ENCODE assay signal across 8 mouse cellular contexts in genomic region chr15:98676471-98676870, GRCm38 (mm10). TPM values are rescaled to one million over a fixed set of nuclear protein-coding genes. Genes with fewer than 3 reads are reported as not detected.
A peak's percentile ranks its signal among the peaks of the same experiment; 100 is the strongest.
DNase-seq lines count a peak whose midpoint lies in the region; ATAC-seq and TF ChIP-seq lines count a peak whose summit lies in the region.

No protein-coding gene starts in this region.

- H3K9me3 ChIP-seq in liver, embryonic 15.5 days (replicated peaks), result no peaks in the 10 kb centered on the region
- no peaks in the 10 kb centered on the region for H3K9me3 ChIP-seq in stomach, embryonic 16.5 days (replicated peaks; ENCODE audit: control insufficient read depth, low read length)

- TF ChIP-seq POLR2A in cerebellum, adult 2 months (IDR thresholded peaks at IDR 0.05; ENCODE audit: borderline replicate concordance, insufficient read depth, low read length), result no peak

- H3K9ac ChIP-seq in liver, embryonic 15.5 days, result no peak overlapping the region
- H3K9ac ChIP-seq in stomach, embryonic 16.5 days (ENCODE audit: low read length), result no peak overlapping the region

- no peak overlapping the region for H3K27ac ChIP-seq in cerebellum, adult 2 months (ENCODE audit: insufficient read depth, low read length)
- H3K27ac ChIP-seq in liver, embryonic 15.5 days (replicated peaks), result no peak overlapping the region
- no peak overlapping the region for H3K27ac ChIP-seq in stomach, embryonic 16.5 days (ENCODE audit: low read length)

- ATAC-seq in liver, embryonic 15.5 days (ENCODE audit: insufficient read depth), result no peak
- ATAC-seq in stomach, embryonic 16.5 days (ENCODE audit: insufficient read depth, low FRiP score), result no peak
- no peak for ATAC-seq in frontal cortex, adult (ENCODE audit: low TSS enrichment)

- DNase-seq in retina, postnatal 1 day, result peak; percentile 37
- no peak for DNase-seq in retina, embryonic 14.5 days (ENCODE audit: low spot score)
- peak; percentile 65 to 69 for DNase-seq in cerebellum, adult 2 months
- peak; percentile 26 for DNase-seq in heart, postnatal 4 days
- DNase-seq in urinary bladder, postnatal 14 days (ENCODE audit: low spot score), result no peak

- peak overlapping the region; percentile 68 for H3K4me2 ChIP-seq in liver, embryonic 15.5 days
- peak overlapping the region; percentile 83 for H3K4me2 ChIP-seq in stomach, embryonic 16.5 days (ENCODE audit: low read depth, low read length)

- no peaks in the 10 kb centered on the region for H3K27me3 ChIP-seq in cerebellum, adult 2 months (ENCODE audit: control insufficient read depth, insufficient read depth, low read length)
- H3K27me3 ChIP-seq in liver, embryonic 15.5 days, result peaks cover 76% of the 10 kb centered on the region
- H3K27me3 ChIP-seq in stomach, embryonic 16.5 days (ENCODE audit: control insufficient read depth, insufficient read depth, low read length), result peaks cover 37% of the 10 kb centered on the region

- H3K4me3 ChIP-seq in cerebellum, adult 2 months (replicated peaks; ENCODE audit: insufficient read depth, low read depth, low read length), result peak overlapping the region; percentile 91
- peak overlapping the region; percentile 44 for H3K4me3 ChIP-seq in liver, embryonic 15.5 days (replicated peaks)
- H3K4me3 ChIP-seq in stomach, embryonic 16.5 days (replicated peaks; ENCODE audit: low read length), result peak overlapping the region; percentile 41

- H3K4me1 ChIP-seq in cerebellum, adult 2 months (ENCODE audit: control insufficient read depth, insufficient read depth, low read length), result peaks cover 4% of the 10 kb centered on the region; the same call in 1 of the 2 replicates
- peaks cover 16% of the 10 kb centered on the region for H3K4me1 ChIP-seq in liver, embryonic 15.5 days (replicated peaks)
- H3K4me1 ChIP-seq in stomach, embryonic 16.5 days (ENCODE audit: control insufficient read depth, insufficient read depth, low read length), result peaks cover 12% of the 10 kb centered on the region

- 0% methylated on average over 9 of the region's 9 CpGs for WGBS in cerebellum, adult 2 months
- WGBS in liver, embryonic 15.5 days (ENCODE audit: insufficient replicate concordance), result 5% methylated on average over 9 of the region's 9 CpGs
- WGBS in stomach, embryonic 16.5 days, result 4% methylated on average over 9 of the region's 9 CpGs

- H3K36me3 ChIP-seq in liver, embryonic 15.5 days (replicated peaks), result no peaks in the 10 kb centered on the region
- no peaks in the 10 kb centered on the region for H3K36me3 ChIP-seq in stomach, embryonic 16.5 days (ENCODE audit: control insufficient read depth, insufficient read depth, low read length)

- no peak for TF ChIP-seq CTCF in cerebellum, adult 2 months (IDR thresholded peaks at IDR 0.05; ENCODE audit: borderline replicate concordance, insufficient read depth, low read depth, low read length)

RNA-seq across cellular contexts. Expression of gene Rnd1, which starts 0.8 kb away (rescaled TPM):
- 42.4 and 47.4 TPM in 2 replicates for polyA plus RNA-seq in cerebellum, adult 2 months (2012; rRNA removed)
- total RNA-seq in heart, postnatal 4 days (2021), result 1 to 10 TPM; 1.5 TPM
- polyA plus RNA-seq in liver, embryonic 15.5 days (2015; fragmentation: Nextera tagmentation; extraction: Ambion mirVana), result 0.84 and 0.89 TPM in 2 replicates
- 0.91 and 0.99 TPM in 2 replicates for polyA plus RNA-seq in stomach, embryonic 16.5 days (2015; fragmentation: Nextera tagmentation; extraction: Ambion mirVana)

RNA-seq across cellular contexts. Expression of gene Ddx23, which starts 13.8 kb away (rescaled TPM):
- 69.4 and 71.7 TPM in 2 replicates for polyA plus RNA-seq in cerebellum, adult 2 months (2012; rRNA removed)
- total RNA-seq in heart, postnatal 4 days (2021), result 10 to 100 TPM; 57.6 to 59.6 TPM
- 9.5 and 10.2 TPM in 2 replicates for polyA plus RNA-seq in liver, embryonic 15.5 days (2015; fragmentation: Nextera tagmentation; extraction: Ambion mirVana)
- polyA plus RNA-seq in stomach, embryonic 16.5 days (2015; fragmentation: Nextera tagmentation; extraction: Ambion mirVana), result 17.0 and 18.6 TPM in 2 replicates

RNA-seq across cellular contexts. Expression of gene Ccdc65, which starts 31.5 kb away (rescaled TPM):
- 4.8 TPM in 2 replicates for polyA plus RNA-seq in cerebellum, adult 2 months (2012; rRNA removed)
- total RNA-seq in heart, postnatal 4 days (2021), result under 1 TPM; 0.38 to 0.55 TPM
- polyA plus RNA-seq in liver, embryonic 15.5 days (2015; fragmentation: Nextera tagmentation; extraction: Ambion mirVana), result not detected in 2 replicates
- polyA plus RNA-seq in stomach, embryonic 16.5 days (2015; fragmentation: Nextera tagmentation; extraction: Ambion mirVana), result 1.5 and 1.7 TPM in 2 replicates

RNA-seq across cellular contexts. Expression of gene Cacnb3, which starts 45.8 kb away (rescaled TPM):
- 65.4 and 69.7 TPM in 2 replicates for polyA plus RNA-seq in cerebellum, adult 2 months (2012; rRNA removed)
- total RNA-seq in heart, postnatal 4 days (2021), result 10 to 100 TPM; 15.5 to 15.8 TPM
- 0.52 and 0.96 TPM in 2 replicates for polyA plus RNA-seq in liver, embryonic 15.5 days (2015; fragmentation: Nextera tagmentation; extraction: Ambion mirVana)
- 27.3 and 28.2 TPM in 2 replicates for polyA plus RNA-seq in stomach, embryonic 16.5 days (2015; fragmentation: Nextera tagmentation; extraction: Ambion mirVana)

RNA-seq across cellular contexts. Expression of gene Fkbp11, which starts 51.5 kb away (rescaled TPM):
- polyA plus RNA-seq in cerebellum, adult 2 months (2012; rRNA removed), result 4.1 and 4.7 TPM in 2 replicates
- total RNA-seq in heart, postnatal 4 days (2021), result 10 to 100 TPM; 11.0 to 12.8 TPM
- 156 and 176 TPM in 2 replicates for polyA plus RNA-seq in liver, embryonic 15.5 days (2015; fragmentation: Nextera tagmentation; extraction: Ambion mirVana)
- polyA plus RNA-seq in stomach, embryonic 16.5 days (2015; fragmentation: Nextera tagmentation; extraction: Ambion mirVana), result 130 TPM in 2 replicates

Comparison
In these comparisons a context has a peak if more than half of its experiments do, and no peak if none do; other contexts are left out.
1. DNase-seq: peak in retina, postnatal 1 day (single experiment), cerebellum, adult 2 months (2 of 2) and heart, postnatal 4 days (single experiment); none in retina, embryonic 14.5 days (single experiment) and urinary bladder, postnatal 14 days (single experiment).
2. H3K4me3 ChIP-seq: peak in every context shown above with its lines; median percentile 91 in cerebellum, adult 2 months; 44 in liver, embryonic 15.5 days; 41 in stomach, embryonic 16.5 days.
3. RNA of gene Rnd1, which starts 0.8 kb away (polyA plus RNA-seq): 42.4 to 47.4 TPM in cerebellum, adult 2 months; 0.91 to 0.99 TPM in stomach, embryonic 16.5 days and 0.84 to 0.89 TPM in liver, embryonic 15.5 days; every median in the first group is over 10 times any median in the second.